Mouse (Mus musculus) spleen, postnatal 10 days (tissue): Measurements from ENCODE around the gene Nt5dc3.

Experiments
- DNase-seq, 2 experiments: peaks; one replicate each; pipeline ENCODE4 v3.0.0; 2021 to 2022; ENCODE audit warnings: low spot score in 2 of 2

The Nt5dc3 gene

GRCm38 (mm10) chr10:86779117-86779755 lies 431 bp downstream of the Nt5dc3 start:
- peak; percentile 37 to 42 for DNase-seq

- no peak for DNase-seq
Observed at GRCm38 (mm10) chr10:86779816-86780500, 1.2 kb downstream of the Nt5dc3 start.

- no peak for DNase-seq
Observed at GRCm38 (mm10) chr10:86781641-86782040, 2.8 kb downstream of the Nt5dc3 start.

GRCm38 (mm10) chr10:86782656-86783055 lies 3.9 kb downstream of the Nt5dc3 start:
- DNase-seq, result no peak

GRCm38 (mm10) chr10:86783561-86783960 lies 4.8 kb downstream of the Nt5dc3 start:
- DNase-seq, result no peak

- no peak for DNase-seq
Observed at GRCm38 (mm10) chr10:86784126-86784675, 5.4 kb downstream of the Nt5dc3 start.

GRCm38 (mm10) chr10:86785396-86785795 lies 6.6 kb downstream of the Nt5dc3 start:
- no peak for DNase-seq

- no peak for DNase-seq
Observed at GRCm38 (mm10) chr10:86786083-86786482, 7.3 kb downstream of the Nt5dc3 start.

- DNase-seq, result no peak
Observed at GRCm38 (mm10) chr10:86788193-86788592, 9.4 kb downstream of the Nt5dc3 start.

- DNase-seq, result no peak
Observed at GRCm38 (mm10) chr10:86789146-86789672, 10.4 kb downstream of the Nt5dc3 start.

GRCm38 (mm10) chr10:86791507-86792184 lies 12.8 kb downstream of the Nt5dc3 start:
- DNase-seq, result no peak

- DNase-seq, result no peak
Observed at GRCm38 (mm10) chr10:86793509-86793951, 14.7 kb downstream of the Nt5dc3 start.

- no peak for DNase-seq
Observed at GRCm38 (mm10) chr10:86794196-86794595, 15.4 kb downstream of the Nt5dc3 start.

GRCm38 (mm10) chr10:86794794-86795535 lies 16.2 kb downstream of the Nt5dc3 start:
- no peak for DNase-seq

GRCm38 (mm10) chr10:86796073-86796741 lies 17.4 kb downstream of the Nt5dc3 start:
- no peak for DNase-seq

- no peak for DNase-seq
Observed at GRCm38 (mm10) chr10:86807362-86807761, 28.6 kb downstream of the Nt5dc3 start.

GRCm38 (mm10) chr10:86808013-86808758 lies 29.4 kb downstream of the Nt5dc3 start:
- no peak for DNase-seq

- no peak for DNase-seq
Observed at GRCm38 (mm10) chr10:86810000-86810399, 31.2 kb downstream of the Nt5dc3 start.

- no peak for DNase-seq
Observed at GRCm38 (mm10) chr10:86810612-86811011, 31.8 kb downstream of the Nt5dc3 start.
